Mouse (Mus musculus) embryonic facial prominence, embryonic 11.5 days (tissue): ENCODE data around the gene Ino80e. TPM values are rescaled to one million over a fixed set of nuclear protein-coding genes. Genes with fewer than 3 reads are reported as not detected.

Experiments
- ATAC-seq: fragments of 200-750 bp; cut with Nextera tagmentation; replicated peaks from 2 replicates; pipeline ENCODE4 v1.8.0; 2017; ENCODE audit warnings: low read depth; ENCODE audit not compliant: insufficient number of reproducible peaks, low FRiP score, low TSS enrichment
- DNase-seq: peaks from one replicate; pipeline ENCODE4 v3.0.0-alpha.2; 2015; ENCODE audit warnings: low spot score
- H3K27ac ChIP-seq: fragments of 300-500 bp; sonication (generic); replicated peaks from 2 replicates; pipeline ENCODE4 v1.5.1; 2014; ENCODE audit warnings: mild to moderate bottlenecking, low read depth, low read length, control low read depth
- H3K27me3 ChIP-seq: fragments of 300-500 bp; sonication (generic); 2 replicates; pipeline ENCODE4 v1.6.1; 2014; ENCODE audit warnings: mild to moderate bottlenecking, low read length, moderate library complexity, mixed read lengths; ENCODE audit not compliant: control insufficient read depth, insufficient read depth
- H3K36me3 ChIP-seq: fragments of 300-500 bp; sonication (generic); replicated peaks from 2 replicates; pipeline ENCODE4 v1.6.1; 2014; ENCODE audit warnings: low read depth, mild to moderate bottlenecking, low read length, moderate library complexity, mixed read lengths; ENCODE audit not compliant: control insufficient read depth, insufficient read depth
- H3K4me1 ChIP-seq: fragments of 300-500 bp; sonication (generic); 2 replicates; pipeline ENCODE4 v1.6.1; 2014; ENCODE audit warnings: low read length, mixed read lengths; ENCODE audit not compliant: control insufficient read depth, insufficient read depth
- H3K4me2 ChIP-seq: fragments of 300-500 bp; sonication (generic); 2 replicates; pipeline ENCODE4 v1.6.1; 2014; ENCODE audit warnings: low read depth, mild to moderate bottlenecking, control low read depth, low read length, moderate library complexity
- H3K4me3 ChIP-seq: fragments of 300-500 bp; sonication (generic); 2 replicates; pipeline ENCODE4 v1.5.1; 2014; ENCODE audit warnings: low read depth, low read length, control low read depth
- H3K9ac ChIP-seq: fragments of 300-500 bp; sonication (generic); replicated peaks from 2 replicates; pipeline ENCODE4 v1.6.1; 2014; ENCODE audit warnings: mild to moderate bottlenecking, control low read depth, low read length
- H3K9me3 ChIP-seq: fragments of 300-500 bp; sonication (generic); replicated peaks from 2 replicates; pipeline ENCODE4 v1.6.1; 2016; ENCODE audit warnings: mild to moderate bottlenecking, low read length, inconsistent platforms, mixed read lengths; ENCODE audit not compliant: control insufficient read depth
- WGBS: fragments of 180-500 bp; shearing (Covaris S2); extraction: QIAGEN DNeasy Blood & Tissue Kit; methylation state at CpG from one replicate; pipeline ENCODE4 v1.1.7; 2014; 5-methylcytosine and 5-hydroxymethylcytosine counted together
- polyA plus RNA-seq: library from polyadenylated mRNA; unstranded; fragments of >200 nt; fragmentation: Nextera tagmentation; extraction: Ambion mirVana; gene quantifications from 2 replicates; pipeline ENCODE4 v1.2.1, GENCODE M21; 2014

Ino80e gene
- polyA plus RNA-seq, 1 experiment from 2014 or later, result 100 TPM

GRCm38 (mm10) chr7:126803751-126804150 lies 58.4 kb downstream of the Ino80e start:
- Histone ChIP-seq H3K27ac (no peak overlapping the region), H3K4me1 (peaks cover 2% of the 10 kb centered on the region; the same call in 1 of the 2 replicates), H3K9ac (no peak overlapping the region), H3K36me3 (no peaks in the 10 kb centered on the region), H3K4me2 (no peak overlapping the region), H3K27me3 (no peaks in the 10 kb centered on the region), H3K9me3 (no peaks in the 10 kb centered on the region), H3K4me3 (no peak overlapping the region)
- no peak for ATAC-seq
- no peak for DNase-seq

- H3K4me1 ChIP-seq, result peaks cover 2% of the 10 kb centered on the region; the same call in 1 of the 2 replicates
- no peak overlapping the region for H3K4me2 ChIP-seq
- H3K27me3 ChIP-seq, result no peaks in the 10 kb centered on the region
- no peak overlapping the region for H3K9ac ChIP-seq
- H3K36me3 ChIP-seq, result no peaks in the 10 kb centered on the region
- WGBS, result 86% methylated on average over 6 of the region's 6 CpGs
- no peak for DNase-seq
- no peak overlapping the region for H3K4me3 ChIP-seq
- no peaks in the 10 kb centered on the region for H3K9me3 ChIP-seq
- no peak overlapping the region for H3K27ac ChIP-seq
- no peak for ATAC-seq
These were observed 59.0 kb downstream of the Ino80e start for GRCm38 (mm10) chr7:126803181-126803580.

- no peak overlapping the region for H3K4me2 ChIP-seq
- no peaks in the 10 kb centered on the region for H3K27me3 ChIP-seq
- H3K9me3 ChIP-seq, result no peaks in the 10 kb centered on the region
- no peak overlapping the region for H3K9ac ChIP-seq
- no peak overlapping the region for H3K4me3 ChIP-seq
- no peak for DNase-seq
- 83% methylated on average over 11 of the region's 11 CpGs for WGBS
- no peak overlapping the region for H3K27ac ChIP-seq
- no peak for ATAC-seq
- peaks cover 2% of the 10 kb centered on the region for H3K4me1 ChIP-seq
- no peaks in the 10 kb centered on the region for H3K36me3 ChIP-seq
These were observed 59.9 kb downstream of the Ino80e start for GRCm38 (mm10) chr7:126802134-126802889.

- no peak for DNase-seq
- Histone ChIP-seq H3K36me3 (peaks cover 6% of the 10 kb centered on the region), H3K27ac (no peak overlapping the region), H3K9ac (peak overlapping the region; percentile 25), H3K27me3 (no peaks in the 10 kb centered on the region), H3K4me1 (peaks cover 3% of the 10 kb centered on the region), H3K9me3 (no peaks in the 10 kb centered on the region), H3K4me3 (no peak overlapping the region), H3K4me2 (no peak overlapping the region)
- no peak for ATAC-seq
- WGBS, result 95% methylated on average over 16 of the region's 16 CpGs
These were observed 61.1 kb downstream of the Ino80e start for GRCm38 (mm10) chr7:126801057-126801422.

Other genes starting within 250 kb of the Ino80e start
- gene Nupr1, start 231.5 kb downstream of the Ino80e start, polyA plus RNA-seq, result 3.4 and 4.3 TPM in 2 replicates
- gene Sgf29, start 213.1 kb downstream of the Ino80e start, polyA plus RNA-seq, result 51.2 and 53.7 TPM in 2 replicates
- 0.15 and 0.70 TPM in 2 replicates for gene Sult1a1, start 185.9 kb downstream of the Ino80e start, polyA plus RNA-seq
- gene Bola2, start 167.0 kb downstream of the Ino80e start, polyA plus RNA-seq, result 143 and 147 TPM in 2 replicates
- 10.0 and 10.4 TPM in 2 replicates for gene Slx1b, start 166.6 kb downstream of the Ino80e start, polyA plus RNA-seq
- gene Coro1a, start 154.6 kb downstream of the Ino80e start, polyA plus RNA-seq, result 37.5 and 42.5 TPM in 2 replicates
- 37.1 and 44.9 TPM in 2 replicates for gene Mapk3, start 102.8 kb downstream of the Ino80e start, polyA plus RNA-seq
- gene Gdpd3, start 96.0 kb downstream of the Ino80e start, polyA plus RNA-seq, result 0.60 and 1.3 TPM in 2 replicates
- 89.1 and 109 TPM in 2 replicates for gene Ypel3, start 85.4 kb downstream of the Ino80e start, polyA plus RNA-seq
- gene Tbx6, start 80.9 kb downstream of the Ino80e start, polyA plus RNA-seq, result 0.18 and 0.27 TPM in 2 replicates
- gene Ppp4c, start 69.9 kb downstream of the Ino80e start, polyA plus RNA-seq, result 374 and 401 TPM in 2 replicates
- 2.4 and 2.5 TPM in 2 replicates for gene Fam57b, start 64.7 kb downstream of the Ino80e start, polyA plus RNA-seq
- gene 4930451I11Rik, start 30.7 kb downstream of the Ino80e start, polyA plus RNA-seq, result not detected in 2 replicates
- 1.5 and 1.7 TPM in 2 replicates for gene Doc2a, start 15.0 kb downstream of the Ino80e start, polyA plus RNA-seq
- gene Hirip3, start 405 bp downstream of the Ino80e start, polyA plus RNA-seq, result 18.8 and 23.4 TPM in 2 replicates
- 21.6 and 23.6 TPM in 2 replicates for gene Taok2, start 22.3 kb upstream of the Ino80e start, polyA plus RNA-seq
- gene Tmem219, start 60.5 kb upstream of the Ino80e start, polyA plus RNA-seq, result 15.8 and 18.4 TPM in 2 replicates
- gene Kctd13, start 66.5 kb upstream of the Ino80e start, polyA plus RNA-seq, result 15.1 and 18.5 TPM in 2 replicates
- 0.60 TPM in 2 replicates for gene Asphd1, start 87.2 kb upstream of the Ino80e start, polyA plus RNA-seq
- 1.2 and 3.2 TPM in 2 replicates for gene Sez6l2, start 88.2 kb upstream of the Ino80e start, polyA plus RNA-seq
- 64.3 and 71.6 TPM in 2 replicates for gene Cdipt, start 113.5 kb upstream of the Ino80e start, polyA plus RNA-seq
- 1.0 and 2.0 TPM in 2 replicates for gene Cdiptos, start 113.7 kb upstream of the Ino80e start, polyA plus RNA-seq
- 2.6 and 3.0 TPM in 2 replicates for gene Mvp, start 152.2 kb upstream of the Ino80e start, polyA plus RNA-seq
- 0.32 and 0.53 TPM in 2 replicates for gene Pagr1b, start 154.1 kb upstream of the Ino80e start, polyA plus RNA-seq
- 53.4 and 75.3 TPM in 2 replicates for gene Pagr1a, start 155.0 kb upstream of the Ino80e start, polyA plus RNA-seq
- 52.7 and 56.0 TPM in 2 replicates for gene Gm42742, start 158.7 kb upstream of the Ino80e start, polyA plus RNA-seq
- 7.6 and 7.7 TPM in 2 replicates for gene Prrt2, start 158.8 kb upstream of the Ino80e start, polyA plus RNA-seq
- 63.1 and 66.4 TPM in 2 replicates for gene Maz, start 164.7 kb upstream of the Ino80e start, polyA plus RNA-seq
- 192 and 199 TPM in 2 replicates for gene Kif22, start 180.1 kb upstream of the Ino80e start, polyA plus RNA-seq
- gene Zg16, start 225.0 kb upstream of the Ino80e start, polyA plus RNA-seq, result not detected in 2 replicates
- gene AI467606, start 229.0 kb upstream of the Ino80e start, polyA plus RNA-seq, result 1.0 and 1.1 TPM in 2 replicates